Mouse (Mus musculus): ENCODE data around the gene Cdhr2. TPM values are rescaled to one million over a fixed set of nuclear protein-coding genes. Genes with fewer than 3 reads are reported as not detected.

Cdhr2 gene
- polyA plus RNA-seq, 1 experiment from 2014 or later, result 0.05 TPM

- Histone ChIP-seq H3K9ac (no peak overlapping the region), H3K4me1 (0 out of 2 replicates have a peak, but pooled peaks cover 3% of the 10 kb centered on the region), H3K4me2 (replicated peaks) (no peak overlapping the region), H3K9me3 (no peaks in the 10 kb centered on the region), H3K27me3 (no peaks in the 10 kb centered on the region), H3K4me3 (no peak overlapping the region), H3K36me3 (no peaks in the 10 kb centered on the region), H3K27ac (no peak overlapping the region)
- no peak for ATAC-seq (ENCODE audit: low FRiP score, low read depth)
- WGBS, result 73% methylated on average over 3 of the region's 3 CpGs
These were observed 79.3 kb downstream of the Cdhr2 start for GRCm38 (mm10) chr13:54780592-54780991.

- Histone ChIP-seq H3K27ac (no peak overlapping the region), H3K27me3 (no peaks in the 10 kb centered on the region), H3K4me3 (no peak overlapping the region), H3K9ac (no peak overlapping the region), H3K4me1 (0 out of 2 replicates have a peak, but pooled peaks cover 3% of the 10 kb centered on the region), H3K4me2 (replicated peaks) (no peak overlapping the region), H3K9me3 (no peaks in the 10 kb centered on the region), H3K36me3 (no peaks in the 10 kb centered on the region)
- ATAC-seq (ENCODE audit: low FRiP score, low read depth), result no peak
- 77% methylated on average over 3 of the region's 3 CpGs for WGBS
These were observed 79.8 kb downstream of the Cdhr2 start for GRCm38 (mm10) chr13:54781086-54781485.

GRCm38 (mm10) chr13:54783235-54783634 lies 82.0 kb downstream of the Cdhr2 start:
- Histone ChIP-seq H3K4me3 (no peak overlapping the region), H3K27me3 (peaks cover 2% of the 10 kb centered on the region), H3K4me2 (replicated peaks) (no peak overlapping the region), H3K36me3 (no peaks in the 10 kb centered on the region), H3K9ac (no peak overlapping the region), H3K9me3 (no peaks in the 10 kb centered on the region), H3K4me1 (0 out of 2 replicates have a peak, but pooled peaks cover 3% of the 10 kb centered on the region), H3K27ac (no peak overlapping the region)
- no peak for ATAC-seq (ENCODE audit: low FRiP score, low read depth)
- WGBS, result 53% methylated on average over 2 of the region's 2 CpGs

GRCm38 (mm10) chr13:54783698-54784097 lies 82.4 kb downstream of the Cdhr2 start, which contains the start of gene Eif4e1b:
Eif4e1b (plus strand) TSS chr13:54783998.
- H3K4me2 ChIP-seq (replicated peaks), result no peak within 1 kb of the TSS
- no peaks in the 10 kb centered on the region for H3K36me3 ChIP-seq
- peaks cover 6% of the 10 kb centered on the region for H3K27me3 ChIP-seq
- no peak within 1 kb of the TSS for H3K9ac ChIP-seq
- 0 out of 2 replicates have a peak, but pooled peaks cover 3% of the 10 kb centered on the region for H3K4me1 ChIP-seq
- no peak for ATAC-seq (ENCODE audit: low FRiP score, low read depth)
- 84% methylated on average over 4 of the region's 4 CpGs for WGBS
- H3K27ac ChIP-seq, result no peak within 1 kb of the TSS
- no peak within 1 kb of the TSS for H3K4me3 ChIP-seq
- no peaks in the 10 kb centered on the region for H3K9me3 ChIP-seq

Other genes starting within 250 kb of the Cdhr2 start
- 131 and 142 TPM in 2 replicates for gene Thoc3, start 232.6 kb upstream of the Cdhr2 start, polyA plus RNA-seq (2015; fragmentation: Nextera tagmentation; extraction: Ambion mirVana)
- 16.2 and 17.4 TPM in 2 replicates for gene Simc1, start 197.7 kb upstream of the Cdhr2 start, polyA plus RNA-seq (2015; fragmentation: Nextera tagmentation; extraction: Ambion mirVana)
- gene 4833439L19Rik, start 136.0 kb upstream of the Cdhr2 start, polyA plus RNA-seq (2015; fragmentation: Nextera tagmentation; extraction: Ambion mirVana), result 150 and 156 TPM in 2 replicates
- gene Arl10, start 126.4 kb upstream of the Cdhr2 start, polyA plus RNA-seq (2015; fragmentation: Nextera tagmentation; extraction: Ambion mirVana), result 33.6 and 39.5 TPM in 2 replicates
- gene Nop16, start 111.4 kb upstream of the Cdhr2 start, polyA plus RNA-seq (2015; fragmentation: Nextera tagmentation; extraction: Ambion mirVana), result 91.5 and 91.9 TPM in 2 replicates
- gene Higd2a, start 111.3 kb upstream of the Cdhr2 start, polyA plus RNA-seq (2015; fragmentation: Nextera tagmentation; extraction: Ambion mirVana), result 165 and 168 TPM in 2 replicates
- 30.3 and 31.2 TPM in 2 replicates for gene Cltb, start 90.1 kb upstream of the Cdhr2 start, polyA plus RNA-seq (2015; fragmentation: Nextera tagmentation; extraction: Ambion mirVana)
- 85.8 and 90.0 TPM in 2 replicates for gene Faf2, start 79.7 kb upstream of the Cdhr2 start, polyA plus RNA-seq (2015; fragmentation: Nextera tagmentation; extraction: Ambion mirVana)
- gene Rnf44, start 7.6 kb upstream of the Cdhr2 start, polyA plus RNA-seq (2015; fragmentation: Nextera tagmentation; extraction: Ambion mirVana), result 57.3 and 60.4 TPM in 2 replicates
- gene Gprin1, start 48.4 kb downstream of the Cdhr2 start, polyA plus RNA-seq (2015; fragmentation: Nextera tagmentation; extraction: Ambion mirVana), result 0.15 and 0.20 TPM in 2 replicates
- gene Sncb, start 65.1 kb downstream of the Cdhr2 start, polyA plus RNA-seq (2015; fragmentation: Nextera tagmentation; extraction: Ambion mirVana), result not detected in 2 replicates
- not detected in 2 replicates for gene Eif4e1b, start 82.5 kb downstream of the Cdhr2 start, polyA plus RNA-seq (2015; fragmentation: Nextera tagmentation; extraction: Ambion mirVana)
- gene Tspan17, start 87.9 kb downstream of the Cdhr2 start, polyA plus RNA-seq (2015; fragmentation: Nextera tagmentation; extraction: Ambion mirVana), result 4.7 and 4.9 TPM in 2 replicates
- 0.86 and 1.2 TPM in 2 replicates for gene Unc5a, start 247.9 kb downstream of the Cdhr2 start, polyA plus RNA-seq (2015; fragmentation: Nextera tagmentation; extraction: Ambion mirVana)

All from limb, embryonic 13.5 days (tissue).